Mouse (Mus musculus) spleen, adult 10 weeks (tissue): ENCODE results near the gene Olfr312. TPM values are rescaled to one million over a fixed set of nuclear protein-coding genes. Genes with fewer than 3 reads are reported as not detected.

Source experiments
- polyA plus RNA-seq: library from polyadenylated mRNA; stranded (reverse); fragments of 350-450 nt; fragmentation: Illumina TruSeq; extraction: RNeasy Lipid Tissue Mini Kit (QIAGEN cat#74804); gene quantifications from one replicate; pipeline ENCODE4 v1.2.3, GENCODE M21; 2015; ENCODE audit warnings: low replicate concordance; ENCODE audit not compliant: insufficient read depth

Gene Olfr312
- not detected for polyA plus RNA-seq

GRCm38 (mm10) chr11:58828937-58829336, at the start of gene Olfr312:
TSS of gene Olfr312 (plus strand) at chr11:58829237.

GRCm38 (mm10) chr11:58782480-58783089, 46.5 kb upstream of the Olfr312 start, which contains the start of gene Olfr314:
TSS of gene Olfr314 (plus strand) at chr11:58782952.

GRCm38 (mm10) chr11:58801558-58802228, 27.3 kb upstream of the Olfr312 start, which contains the start of gene Fam183b:
TSS of gene Fam183b (minus strand) at chr11:58801960.

GRCm38 (mm10) chr11:58814700-58815099, 14.3 kb upstream of the Olfr312 start, which contains the start of gene Olfr313:
TSS of gene Olfr313 (plus strand) at chr11:58815000.

GRCm38 (mm10) chr11:58838951-58839350, 9.9 kb downstream of the Olfr312 start, which contains the start of gene Olfr311:
TSS of gene Olfr311 (plus strand) at chr11:58839251.

DNA sequence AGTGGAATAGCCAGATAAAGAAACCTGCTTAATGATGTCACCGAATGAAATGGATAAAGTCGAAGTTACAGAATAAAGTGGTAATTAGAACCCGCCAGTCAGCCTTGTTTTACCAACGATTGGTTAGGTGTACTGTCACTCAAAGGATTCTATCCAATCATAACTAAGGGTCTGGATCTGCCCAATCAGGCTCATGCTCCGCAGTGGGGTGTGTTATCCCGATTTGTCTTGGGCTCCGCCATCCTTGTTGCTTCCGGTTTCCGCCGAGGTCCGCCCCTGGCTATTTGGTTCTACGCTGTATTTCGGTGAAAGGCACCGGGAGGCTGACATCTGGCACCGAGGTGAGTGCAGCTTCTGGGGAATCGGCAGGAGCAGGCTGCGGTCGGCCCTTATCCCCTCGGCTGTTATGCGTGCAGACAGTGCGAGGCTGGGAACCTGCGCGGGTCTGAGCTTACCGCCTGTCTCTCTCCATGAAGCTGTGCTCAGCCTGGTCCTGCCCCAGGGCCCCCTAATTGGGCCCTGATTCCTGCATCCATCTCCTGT, 18.0 kb downstream of the Olfr312 start, which contains the start of gene Gm12258:
Gm12258 (plus strand) TSS at position 240 of the 543 bp plus-strand sequence.

GRCm38 (mm10) chr11:58867039-58867953, 38.3 kb downstream of the Olfr312 start, which contains the start of gene 2810021J22Rik:
TSS of gene 2810021J22Rik (plus strand) at chr11:58867216.

Other genes starting within 250 kb of the Olfr312 start
- gene Olfr324, start 234.1 kb upstream of the Olfr312 start, polyA plus RNA-seq, result not detected
- not detected for gene 2210407C18Rik, start 213.2 kb upstream of the Olfr312 start, polyA plus RNA-seq
- gene Olfr323, start 198.7 kb upstream of the Olfr312 start, polyA plus RNA-seq, result not detected
- 2.3 TPM for gene Trim58, start 188.8 kb upstream of the Olfr312 start, polyA plus RNA-seq
- gene Olfr322, start 170.5 kb upstream of the Olfr312 start, polyA plus RNA-seq, result not detected
- not detected for gene Olfr320, start 148.1 kb upstream of the Olfr312 start, polyA plus RNA-seq
- gene Olfr319, start 130.1 kb upstream of the Olfr312 start, polyA plus RNA-seq, result not detected
- not detected for gene Olfr318, start 105.2 kb upstream of the Olfr312 start, polyA plus RNA-seq
- gene Olfr317, start 90.0 kb upstream of the Olfr312 start, polyA plus RNA-seq, result not detected
- gene Olfr316, start 76.5 kb upstream of the Olfr312 start, polyA plus RNA-seq, result not detected
- gene Olfr315, start 56.0 kb upstream of the Olfr312 start, polyA plus RNA-seq, result not detected
- gene Olfr314, start 46.3 kb upstream of the Olfr312 start, polyA plus RNA-seq, result not detected
- gene Fam183b, start 27.3 kb upstream of the Olfr312 start, polyA plus RNA-seq, result not detected
- not detected for gene Olfr313, start 14.2 kb upstream of the Olfr312 start, polyA plus RNA-seq
- gene Olfr311, start 10.0 kb downstream of the Olfr312 start, polyA plus RNA-seq, result not detected
- 16.5 TPM for gene Gm12258, start 17.9 kb downstream of the Olfr312 start, polyA plus RNA-seq
- gene 2810021J22Rik, start 38.0 kb downstream of the Olfr312 start, polyA plus RNA-seq, result 10.1 TPM
- 7.4 TPM for gene Zfp39, start 75.0 kb downstream of the Olfr312 start, polyA plus RNA-seq
- 10.0 TPM for gene Btnl10, start 88.7 kb downstream of the Olfr312 start, polyA plus RNA-seq
- 68.8 TPM for gene Rnf187, start 109.7 kb downstream of the Olfr312 start, polyA plus RNA-seq
- 1.5 TPM for gene Hist3h2ba, start 119.7 kb downstream of the Olfr312 start, polyA plus RNA-seq
- 11.2 TPM for gene Hist3h2a, start 125.4 kb downstream of the Olfr312 start, polyA plus RNA-seq
- gene Trim17, start 125.4 kb downstream of the Olfr312 start, polyA plus RNA-seq, result 0.17 TPM
- gene Trim11, start 148.9 kb downstream of the Olfr312 start, polyA plus RNA-seq, result 35.2 TPM